Mouse (Mus musculus): Measurements from ENCODE around the gene Kcnq1. TPM values are rescaled to one million over a fixed set of nuclear protein-coding genes. Genes with fewer than 3 reads are reported as not detected.

Kcnq1 gene
- polyA plus RNA-seq, 1 experiment from 2014 or later, result 1.0 TPM

- DNase-seq (ENCODE audit: low spot score), result no peak
- Histone ChIP-seq H3K36me3 (replicated peaks) (no peaks in the 10 kb centered on the region), H3K4me1 (peaks cover 51% of the 10 kb centered on the region), H3K4me3 (no peak overlapping the region), H3K27me3 (replicated peaks; ENCODE audit: low read depth, poor library complexity, severe bottlenecking) (peaks cover 16% of the 10 kb centered on the region; the same call in 1 of the 2 replicates), H3K27ac (replicated peaks) (no peak overlapping the region; the same call in 1 of the 2 replicates), H3K9me3 (no peaks in the 10 kb centered on the region)
- WGBS, result 84% methylated on average over 11 of the region's 11 CpGs
Measured at GRCm38 (mm10) chr7:143313572-143314319, 207.6 kb downstream of the Kcnq1 start.

- no peaks in the 10 kb centered on the region for H3K9me3 ChIP-seq
- WGBS, result 41% methylated on average over 5 of the region's 5 CpGs
Measured at GRCm38 (mm10) chr7:143318512-143318911, 212.3 kb downstream of the Kcnq1 start.

GRCm38 (mm10) chr7:143320367-143320766 lies 214.2 kb downstream of the Kcnq1 start:
- H3K27ac ChIP-seq (replicated peaks), result peak overlapping the region; percentile 37; the same call in 1 of the 2 replicates
- H3K27me3 ChIP-seq (replicated peaks; ENCODE audit: low read depth, poor library complexity, severe bottlenecking), result peaks cover 17% of the 10 kb centered on the region; the same call in 1 of the 2 replicates
- 75% methylated on average over 8 of the region's 8 CpGs for WGBS
- H3K9me3 ChIP-seq, result no peaks in the 10 kb centered on the region
- no peak overlapping the region for H3K4me3 ChIP-seq
- no peaks in the 10 kb centered on the region for H3K36me3 ChIP-seq (replicated peaks)
- no peak for DNase-seq (ENCODE audit: low spot score)
- H3K4me1 ChIP-seq, result peaks cover 32% of the 10 kb centered on the region

More at GRCm38 (mm10) chr7:143318512-143318911, 212.3 kb downstream of the Kcnq1 start:
- no peak overlapping the region for H3K27ac ChIP-seq (replicated peaks)
- peaks cover 13% of the 10 kb centered on the region; the same call in 1 of the 2 replicates for H3K27me3 ChIP-seq (replicated peaks; ENCODE audit: low read depth, poor library complexity, severe bottlenecking)
- H3K4me1 ChIP-seq, result peaks cover 36% of the 10 kb centered on the region
- H3K4me3 ChIP-seq, result no peak overlapping the region
- no peak for DNase-seq (ENCODE audit: low spot score)
- H3K36me3 ChIP-seq (replicated peaks), result no peaks in the 10 kb centered on the region

- peaks cover 30% of the 10 kb centered on the region for H3K4me1 ChIP-seq
- H3K27ac ChIP-seq (replicated peaks), result peak overlapping the region; percentile 63
- peak; percentile 50 for DNase-seq (ENCODE audit: low spot score)
- H3K4me3 ChIP-seq, result no peak overlapping the region
- no peaks in the 10 kb centered on the region for H3K36me3 ChIP-seq (replicated peaks)
- peaks cover 26% of the 10 kb centered on the region; the same call in 1 of the 2 replicates for H3K27me3 ChIP-seq (replicated peaks; ENCODE audit: low read depth, poor library complexity, severe bottlenecking)
- no peaks in the 10 kb centered on the region for H3K9me3 ChIP-seq
- 41% methylated on average over 16 of the region's 16 CpGs for WGBS
Measured at GRCm38 (mm10) chr7:143325051-143325450, 218.9 kb downstream of the Kcnq1 start.

- Histone ChIP-seq H3K27ac (replicated peaks) (no peak overlapping the region), H3K9me3 (no peaks in the 10 kb centered on the region), H3K36me3 (replicated peaks) (no peaks in the 10 kb centered on the region), H3K27me3 (replicated peaks; ENCODE audit: low read depth, poor library complexity, severe bottlenecking) (peaks cover 21% of the 10 kb centered on the region; the same call in 1 of the 2 replicates), H3K4me3 (no peak overlapping the region), H3K4me1 (peaks cover 30% of the 10 kb centered on the region)
- WGBS, result 88% methylated on average over 18 of the region's 18 CpGs
- no peak for DNase-seq (ENCODE audit: low spot score)
Measured at GRCm38 (mm10) chr7:143328185-143328915, 222.2 kb downstream of the Kcnq1 start.

- Histone ChIP-seq H3K4me3 (no peak overlapping the region), H3K27me3 (replicated peaks; ENCODE audit: low read depth, poor library complexity, severe bottlenecking) (peaks cover 21% of the 10 kb centered on the region; the same call in 1 of the 2 replicates), H3K9me3 (no peaks in the 10 kb centered on the region), H3K4me1 (peaks cover 37% of the 10 kb centered on the region), H3K36me3 (replicated peaks) (no peaks in the 10 kb centered on the region), H3K27ac (replicated peaks) (no peak overlapping the region)
- no peak for DNase-seq (ENCODE audit: low spot score)
- WGBS, result 70% methylated on average over 14 of the region's 14 CpGs
Measured at GRCm38 (mm10) chr7:143329110-143329810, 223.1 kb downstream of the Kcnq1 start.

GRCm38 (mm10) chr7:143333040-143333439 lies 226.9 kb downstream of the Kcnq1 start:
- 60% methylated on average over 8 of the region's 8 CpGs for WGBS
- Histone ChIP-seq H3K4me3 (no peak overlapping the region), H3K9me3 (peaks cover 5% of the 10 kb centered on the region; the same call in 1 of the 2 replicates), H3K36me3 (replicated peaks) (no peaks in the 10 kb centered on the region), H3K27ac (replicated peaks) (peak overlapping the region; percentile 51; the same call in 1 of the 2 replicates), H3K4me1 (peaks cover 23% of the 10 kb centered on the region), H3K27me3 (replicated peaks; ENCODE audit: low read depth, poor library complexity, severe bottlenecking) (no peaks in the 10 kb centered on the region; the same call in 1 of the 2 replicates)
- DNase-seq (ENCODE audit: low spot score), result no peak

- Histone ChIP-seq H3K27me3 (replicated peaks; ENCODE audit: low read depth, poor library complexity, severe bottlenecking) (no peaks in the 10 kb centered on the region; the same call in 1 of the 2 replicates), H3K4me3 (no peak overlapping the region), H3K36me3 (replicated peaks) (no peaks in the 10 kb centered on the region), H3K27ac (replicated peaks) (peak overlapping the region; percentile 51), H3K4me1 (peaks cover 23% of the 10 kb centered on the region), H3K9me3 (peaks cover 5% of the 10 kb centered on the region)
- WGBS, result 48% methylated on average over 4 of the region's 4 CpGs
- no peak for DNase-seq (ENCODE audit: low spot score)
Measured at GRCm38 (mm10) chr7:143333604-143334003, 227.4 kb downstream of the Kcnq1 start.

GRCm38 (mm10) chr7:143338690-143339089 lies 232.5 kb downstream of the Kcnq1 start:
- Histone ChIP-seq H3K9me3 (peaks cover 5% of the 10 kb centered on the region), H3K4me1 (peaks cover 17% of the 10 kb centered on the region), H3K36me3 (replicated peaks) (no peaks in the 10 kb centered on the region), H3K4me3 (no peak overlapping the region), H3K27ac (replicated peaks) (no peak overlapping the region), H3K27me3 (replicated peaks; ENCODE audit: low read depth, poor library complexity, severe bottlenecking) (peaks cover 26% of the 10 kb centered on the region)
- no peak for DNase-seq (ENCODE audit: low spot score)
- 84% methylated on average over 4 of the region's 4 CpGs for WGBS

- H3K36me3 ChIP-seq (replicated peaks), result no peaks in the 10 kb centered on the region
- peaks cover 5% of the 10 kb centered on the region for H3K9me3 ChIP-seq
- H3K27ac ChIP-seq (replicated peaks), result no peak overlapping the region; the same call in 1 of the 2 replicates
- peaks cover 18% of the 10 kb centered on the region for H3K4me1 ChIP-seq
- H3K27me3 ChIP-seq (replicated peaks; ENCODE audit: low read depth, poor library complexity, severe bottlenecking), result peaks cover 46% of the 10 kb centered on the region
- no peak overlapping the region for H3K4me3 ChIP-seq
- DNase-seq (ENCODE audit: low spot score), result no peak
- WGBS, result 55% methylated on average over 15 of the region's 15 CpGs
Measured at GRCm38 (mm10) chr7:143340601-143341281, 234.6 kb downstream of the Kcnq1 start.

GRCm38 (mm10) chr7:143341301-143341980 lies 235.3 kb downstream of the Kcnq1 start:
- WGBS, result 93% methylated on average over 3 of the region's 3 CpGs
- H3K36me3 ChIP-seq (replicated peaks), result no peaks in the 10 kb centered on the region
- peaks cover 52% of the 10 kb centered on the region for H3K27me3 ChIP-seq (replicated peaks; ENCODE audit: low read depth, poor library complexity, severe bottlenecking)
- no peak for DNase-seq (ENCODE audit: low spot score)
- H3K4me1 ChIP-seq, result peaks cover 18% of the 10 kb centered on the region
- peaks cover 5% of the 10 kb centered on the region for H3K9me3 ChIP-seq
- H3K4me3 ChIP-seq, result no peak overlapping the region
- no peak overlapping the region for H3K27ac ChIP-seq (replicated peaks)

All from embryonic facial prominence, embryonic 10.5 days (tissue).